Mouse (Mus musculus) common myeloid progenitor, adult 5-6 weeks (primary cell): ENCODE measurements at regions not wholly inside any gene's neighbourhood (a gene's known extent, or its start where the extent isn't known, plus 50 kb on each side); places are given as distances from the start of the nearest gene placed in this dataset.
A peak's percentile ranks its signal among the peaks of the same experiment; 100 is the strongest.

Experiments used
- ATAC-seq: replicated peaks from 2 replicates; pipeline ENCODE4 v1.8.0; 2016; ENCODE audit warnings: low read depth, mild to moderate bottlenecking, moderate TSS enrichment, inconsistent platforms; ENCODE audit not compliant: poor library complexity, severe bottlenecking

- ATAC-seq, result no peak
Observed at GRCm38 (mm10) chr14:24767316-24767715, 280.4 kb downstream of the Rps24 start.

- ATAC-seq, result no peak
Observed at GRCm38 (mm10) chr14:24767964-24768363, 281.0 kb downstream of the Rps24 start.

- no peak for ATAC-seq
Observed at GRCm38 (mm10) chr14:24769451-24769850, 282.5 kb downstream of the Rps24 start.

GRCm38 (mm10) chr14:24770015-24770977, 283.4 kb downstream of the Rps24 start:
- no peak for ATAC-seq

- no peak for ATAC-seq
Observed at GRCm38 (mm10) chr14:24771663-24772062, 284.7 kb downstream of the Rps24 start.

GRCm38 (mm10) chr14:24772129-24772528, 285.2 kb downstream of the Rps24 start:
- peak; percentile 56 for ATAC-seq

- ATAC-seq, result peak; percentile 89
Observed at GRCm38 (mm10) chr14:24778748-24779630, 292.1 kb downstream of the Rps24 start.

- ATAC-seq, result no peak
Observed at GRCm38 (mm10) chr14:24781674-24782073, 294.7 kb downstream of the Rps24 start.

GRCm38 (mm10) chr14:24783889-24784288, 297.0 kb downstream of the Rps24 start:
- no peak for ATAC-seq

GRCm38 (mm10) chr14:24785452-24785851, 298.5 kb downstream of the Rps24 start:
- no peak for ATAC-seq

GRCm38 (mm10) chr14:24793375-24794285, 306.7 kb downstream of the Rps24 start:
- no peak for ATAC-seq

- ATAC-seq, result no peak
Observed at GRCm38 (mm10) chr14:24794359-24794845, 307.5 kb downstream of the Rps24 start.

- ATAC-seq, result no peak
Observed at GRCm38 (mm10) chr14:24797494-24797893, 310.6 kb downstream of the Rps24 start.

GRCm38 (mm10) chr14:24798066-24798465, 311.1 kb downstream of the Rps24 start:
- ATAC-seq, result no peak

- ATAC-seq, result no peak
Observed at GRCm38 (mm10) chr14:24803001-24803655, 316.2 kb downstream of the Rps24 start.

GRCm38 (mm10) chr14:24807061-24807460, 320.1 kb downstream of the Rps24 start:
- no peak for ATAC-seq

GRCm38 (mm10) chr14:24822876-24823567, 336.1 kb downstream of the Rps24 start:
- ATAC-seq, result no peak

GRCm38 (mm10) chr14:24824351-24824750, 337.4 kb downstream of the Rps24 start:
- no peak for ATAC-seq
